Mouse (Mus musculus): ENCODE data around the gene Tcte1. TPM values are rescaled to one million over a fixed set of nuclear protein-coding genes. Genes with fewer than 3 reads are reported as not detected.

Tcte1 gene
- polyA plus RNA-seq, 1 experiment, result 0.16 TPM

GRCm38 (mm10) chr17:45538394-45538793 is 15.2 kb downstream of the Tcte1 start:
- Histone ChIP-seq H3K27me3 (ENCODE audit: control insufficient read depth, insufficient read depth, low read length) (peaks cover 1% of the 10 kb centered on the region; the same call in 1 of the 2 replicates), H3K27ac (ENCODE audit: insufficient read depth, low read length) (no peak overlapping the region), H3K4me3 (ENCODE audit: extremely low read depth, insufficient read depth, insufficient read length) (no peak overlapping the region), H3K36me3 (ENCODE audit: control insufficient read depth, insufficient read depth, low read length) (no peaks in the 10 kb centered on the region), H3K4me1 (ENCODE audit: control insufficient read depth, insufficient read depth, insufficient read length) (no peaks in the 10 kb centered on the region)
- 61% methylated on average over 4 of the region's 4 CpGs for WGBS
- TF ChIP-seq CTCF (IDR thresholded peaks at IDR 0.05; ENCODE audit: extremely low read depth, insufficient read depth, insufficient read length, insufficient replicate concordance), result no peak
- no peak for TF ChIP-seq POLR2A (IDR thresholded peaks at IDR 0.05; ENCODE audit: low read depth, low read length)
- no peak for DNase-seq (ENCODE audit: low read depth in 1 of 2, low spot score in 2 of 2)

- DNase-seq (ENCODE audit: low read depth in 1 of 2, low spot score in 2 of 2), result no peak
- no peak for TF ChIP-seq CTCF (IDR thresholded peaks at IDR 0.05; ENCODE audit: extremely low read depth, insufficient read depth, insufficient read length, insufficient replicate concordance)
- TF ChIP-seq POLR2A (IDR thresholded peaks at IDR 0.05; ENCODE audit: low read depth, low read length), result no peak
- 81% methylated on average over 21 of the region's 21 CpGs for WGBS
- H3K27ac ChIP-seq (ENCODE audit: insufficient read depth, low read length), result no peak overlapping the region
- no peaks in the 10 kb centered on the region for H3K4me1 ChIP-seq (ENCODE audit: control insufficient read depth, insufficient read depth, insufficient read length)
- H3K4me3 ChIP-seq (ENCODE audit: extremely low read depth, insufficient read depth, insufficient read length), result no peak overlapping the region
- no peaks in the 10 kb centered on the region for H3K36me3 ChIP-seq (ENCODE audit: control insufficient read depth, insufficient read depth, low read length)
- H3K27me3 ChIP-seq (ENCODE audit: control insufficient read depth, insufficient read depth, low read length), result peaks cover 6% of the 10 kb centered on the region; the same call in 1 of the 2 replicates
These were observed 16.4 kb downstream of the Tcte1 start for GRCm38 (mm10) chr17:45539664-45540063.

GRCm38 (mm10) chr17:45542129-45542528 is 18.9 kb downstream of the Tcte1 start:
- H3K4me3 ChIP-seq (ENCODE audit: extremely low read depth, insufficient read depth, insufficient read length), result no peak overlapping the region
- no peak overlapping the region for H3K27ac ChIP-seq (ENCODE audit: insufficient read depth, low read length)
- peaks cover 10% of the 10 kb centered on the region; the same call in 1 of the 2 replicates for H3K4me1 ChIP-seq (ENCODE audit: control insufficient read depth, insufficient read depth, insufficient read length)
- no peak for TF ChIP-seq CTCF (IDR thresholded peaks at IDR 0.05; ENCODE audit: extremely low read depth, insufficient read depth, insufficient read length, insufficient replicate concordance)
- no peak for TF ChIP-seq POLR2A (IDR thresholded peaks at IDR 0.05; ENCODE audit: low read depth, low read length)
- 37% methylated on average over 6 of the region's 6 CpGs for WGBS
- H3K36me3 ChIP-seq (ENCODE audit: control insufficient read depth, insufficient read depth, low read length), result no peaks in the 10 kb centered on the region
- no peak for DNase-seq (ENCODE audit: low read depth in 1 of 2, low spot score in 2 of 2)
- peaks cover 11% of the 10 kb centered on the region for H3K27me3 ChIP-seq (ENCODE audit: control insufficient read depth, insufficient read depth, low read length)

- 68% methylated on average over 2 of the region's 2 CpGs for WGBS
- Histone ChIP-seq H3K4me1 (ENCODE audit: control insufficient read depth, insufficient read depth, insufficient read length) (peaks cover 10% of the 10 kb centered on the region; the same call in 1 of the 2 replicates), H3K27me3 (ENCODE audit: control insufficient read depth, insufficient read depth, low read length) (peaks cover 11% of the 10 kb centered on the region)
These were observed 19.5 kb downstream of the Tcte1 start for GRCm38 (mm10) chr17:45542705-45543104.

GRCm38 (mm10) chr17:45543115-45543514 is 19.9 kb downstream of the Tcte1 start:
- no peak overlapping the region for H3K27ac ChIP-seq (ENCODE audit: insufficient read depth, low read length)
- DNase-seq (ENCODE audit: low read depth in 1 of 2, low spot score in 2 of 2), result no peak
- peaks cover 10% of the 10 kb centered on the region; the same call in 1 of the 2 replicates for H3K4me1 ChIP-seq (ENCODE audit: control insufficient read depth, insufficient read depth, insufficient read length)
- no peaks in the 10 kb centered on the region for H3K36me3 ChIP-seq (ENCODE audit: control insufficient read depth, insufficient read depth, low read length)
- H3K4me3 ChIP-seq (ENCODE audit: extremely low read depth, insufficient read depth, insufficient read length), result no peak overlapping the region
- WGBS, result 37% methylated on average over 1 of the region's 1 CpGs
- H3K27me3 ChIP-seq (ENCODE audit: control insufficient read depth, insufficient read depth, low read length), result peaks cover 11% of the 10 kb centered on the region
- TF ChIP-seq CTCF (IDR thresholded peaks at IDR 0.05; ENCODE audit: extremely low read depth, insufficient read depth, insufficient read length, insufficient replicate concordance) (no peak), POLR2A (IDR thresholded peaks at IDR 0.05; ENCODE audit: low read depth, low read length) (no peak)

More at GRCm38 (mm10) chr17:45542705-45543104, 19.5 kb downstream of the Tcte1 start:
- Histone ChIP-seq H3K27ac (ENCODE audit: insufficient read depth, low read length) (no peak overlapping the region), H3K36me3 (ENCODE audit: control insufficient read depth, insufficient read depth, low read length) (no peaks in the 10 kb centered on the region), H3K4me3 (ENCODE audit: extremely low read depth, insufficient read depth, insufficient read length) (no peak overlapping the region)
- TF ChIP-seq CTCF (IDR thresholded peaks at IDR 0.05; ENCODE audit: extremely low read depth, insufficient read depth, insufficient read length, insufficient replicate concordance) (no peak), POLR2A (IDR thresholded peaks at IDR 0.05; ENCODE audit: low read depth, low read length) (no peak)
- no peak for DNase-seq (ENCODE audit: low read depth in 1 of 2, low spot score in 2 of 2)

GRCm38 (mm10) chr17:45544001-45544872 is 21.0 kb downstream of the Tcte1 start:
- 15% methylated on average over 24 of the region's 24 CpGs for WGBS
- no peak for DNase-seq (ENCODE audit: low read depth in 1 of 2, low spot score in 2 of 2)
- Histone ChIP-seq H3K4me3 (ENCODE audit: extremely low read depth, insufficient read depth, insufficient read length) (no peak overlapping the region), H3K4me1 (ENCODE audit: control insufficient read depth, insufficient read depth, insufficient read length) (peaks cover 13% of the 10 kb centered on the region; the same call in 1 of the 2 replicates), H3K27me3 (ENCODE audit: control insufficient read depth, insufficient read depth, low read length) (peaks cover 18% of the 10 kb centered on the region), H3K36me3 (ENCODE audit: control insufficient read depth, insufficient read depth, low read length) (no peaks in the 10 kb centered on the region), H3K27ac (ENCODE audit: insufficient read depth, low read length) (no peak overlapping the region)
- TF ChIP-seq CTCF (IDR thresholded peaks at IDR 0.05; ENCODE audit: extremely low read depth, insufficient read depth, insufficient read length, insufficient replicate concordance) (no peak), POLR2A (IDR thresholded peaks at IDR 0.05; ENCODE audit: low read depth, low read length) (no peak)

- Histone ChIP-seq H3K4me3 (ENCODE audit: extremely low read depth, insufficient read depth, insufficient read length) (no peak overlapping the region), H3K27me3 (ENCODE audit: control insufficient read depth, insufficient read depth, low read length) (peaks cover 24% of the 10 kb centered on the region), H3K27ac (ENCODE audit: insufficient read depth, low read length) (no peak overlapping the region), H3K36me3 (ENCODE audit: control insufficient read depth, insufficient read depth, low read length) (no peaks in the 10 kb centered on the region), H3K4me1 (ENCODE audit: control insufficient read depth, insufficient read depth, insufficient read length) (peaks cover 15% of the 10 kb centered on the region; the same call in 1 of the 2 replicates)
- no peak for DNase-seq (ENCODE audit: low read depth in 1 of 2, low spot score in 2 of 2)
- TF ChIP-seq POLR2A (IDR thresholded peaks at IDR 0.05; ENCODE audit: low read depth, low read length), result no peak
- no peak for TF ChIP-seq CTCF (IDR thresholded peaks at IDR 0.05; ENCODE audit: extremely low read depth, insufficient read depth, insufficient read length, insufficient replicate concordance)
- WGBS, result 23% methylated on average over 46 of the region's 46 CpGs
These were observed 21.6 kb downstream of the Tcte1 start for GRCm38 (mm10) chr17:45544873-45545277.

Measured in spleen, adult 2 months (tissue).